Mouse (Mus musculus) CH12.LX (cell line): ENCODE results near the gene Olfr68. TPM values are rescaled to one million over a fixed set of nuclear protein-coding genes. Genes with fewer than 3 reads are reported as not detected.

Experiments used
- DNase-seq: peaks from one replicate; pipeline ENCODE4 v3.0.0-alpha.2; 2013; ENCODE audit errors: extremely low read depth
- H3K27ac ChIP-seq: 2 replicates; pipeline ENCODE4 v1.5.1; 2012; ENCODE audit warnings: low read depth, mild to moderate bottlenecking, control low read depth, moderate library complexity; ENCODE audit not compliant: insufficient read depth
- H3K27me3 ChIP-seq: replicated peaks from 2 replicates; pipeline ENCODE3; 2012; ENCODE audit warnings: inconsistent platforms
- H3K36me3 ChIP-seq, 2 experiments: replicated peaks in 1 of 2; 2 replicates each; pipeline versions ENCODE3 to v1.6.1; 2012; ENCODE audit warnings: inconsistent platforms in 1 of 2, low read length in 1 of 2, mild to moderate bottlenecking in 1 of 2, mixed read lengths in 1 of 2, moderate library complexity in 1 of 2; ENCODE audit not compliant: control insufficient read depth in 1 of 2, insufficient read depth in 1 of 2
- H3K4me1 ChIP-seq, 2 experiments: 2 replicates each; pipeline ENCODE4 v1.6.1; 2012; ENCODE audit warnings: inconsistent platforms in 1 of 2, moderate library complexity in 1 of 2; ENCODE audit not compliant: insufficient read depth in 2 of 2, control insufficient read depth in 1 of 2
- H3K4me2 ChIP-seq: 2 replicates; pipeline ENCODE4 v1.6.1; 2012; ENCODE audit warnings: low read depth, mild to moderate bottlenecking, control low read depth; ENCODE audit not compliant: poor library complexity, insufficient read depth, severe bottlenecking
- H3K4me3 ChIP-seq, 3 experiments: fragments of 150-350 bp in 1 of 3; sonication (generic) in 1 of 3; replicated peaks in 1 of 3; 2 replicates each; pipeline versions ENCODE3 to v1.5.1; 2011 to 2012; ENCODE audit warnings: low read depth in 2 of 3, low read length in 2 of 3, mild to moderate bottlenecking in 2 of 3, moderate library complexity in 2 of 3, control low read depth in 1 of 3, improper control_type of control experiment in 1 of 3, inconsistent platforms in 1 of 3, mixed read lengths in 1 of 3; ENCODE audit not compliant: poor library complexity in 1 of 3
- H3K79me2 ChIP-seq: replicated peaks from 2 replicates; pipeline ENCODE4 v1.6.1; 2012; ENCODE audit warnings: mild to moderate bottlenecking, moderate library complexity; ENCODE audit not compliant: control insufficient read depth, poor library complexity, insufficient read depth, severe bottlenecking; ENCODE audit errors: extremely low read depth
- H3K9ac ChIP-seq: 2 replicates; pipeline ENCODE4 v1.6.1; 2012; ENCODE audit warnings: low read depth, mild to moderate bottlenecking, control low read depth, moderate library complexity; ENCODE audit not compliant: insufficient read depth
- H3K9me3 ChIP-seq: replicated peaks from 2 replicates; pipeline ENCODE3; 2012; ENCODE audit warnings: low read length, inconsistent platforms, mixed read lengths
- BHLHE40 ChIP-seq: IDR thresholded peaks from 2 replicates; pipeline ENCODE4 v1.6.1; 2011; ENCODE audit warnings: mild to moderate bottlenecking, low read depth, low read length, improper control_type of control experiment
- CHD1 ChIP-seq: IDR thresholded peaks from 2 replicates; pipeline ENCODE4 v1.6.1; 2012; ENCODE audit warnings: low read depth, low read length, improper control_type of control experiment, inconsistent platforms
- CHD2 ChIP-seq: IDR thresholded peaks from 2 replicates; pipeline ENCODE4 v1.6.1; 2011; ENCODE audit warnings: low read length, improper control_type of control experiment
- CTCF ChIP-seq, 2 experiments: IDR thresholded peaks in 1 of 2; conservative IDR thresholded peaks in 1 of 2; 2 replicates each; pipeline ENCODE4 v1.5.1; 2011 to 2012; ENCODE audit warnings: low read depth in 2 of 2, low read length in 2 of 2, improper control_type of control experiment in 1 of 2, inconsistent platforms in 1 of 2, mild to moderate bottlenecking in 1 of 2, moderate library complexity in 1 of 2
- E2F4 ChIP-seq: IDR thresholded peaks from 2 replicates; pipeline ENCODE4 v1.6.1; 2011; ENCODE audit warnings: low read depth, low read length, improper control_type of control experiment; ENCODE audit not compliant: insufficient replicate concordance
- ELF1 ChIP-seq: IDR thresholded peaks from 2 replicates; pipeline ENCODE4 v1.6.1; 2014; ENCODE audit warnings: low read depth, mild to moderate bottlenecking, inconsistent platforms, low read length, improper control_type of control experiment
- ETS1 ChIP-seq: conservative IDR thresholded peaks from 2 replicates; pipeline ENCODE4 v1.6.1; 2012; ENCODE audit warnings: low read depth, mild to moderate bottlenecking, inconsistent platforms, low read length, improper control_type of control experiment, moderate library complexity
- GABPA ChIP-seq: IDR thresholded peaks from 2 replicates; pipeline ENCODE4 v1.6.1; 2012; ENCODE audit warnings: low read depth, low read length, improper control_type of control experiment, inconsistent platforms; ENCODE audit not compliant: insufficient replicate concordance
- IRF4 ChIP-seq: IDR thresholded peaks from 2 replicates; pipeline ENCODE4 v1.6.1; 2014; ENCODE audit warnings: low read depth, mild to moderate bottlenecking, inconsistent platforms, low read length, improper control_type of control experiment
- KAT2A ChIP-seq: IDR thresholded peaks from 2 replicates; pipeline ENCODE4 v1.6.1; 2012; ENCODE audit warnings: low read length, improper control_type of control experiment, inconsistent platforms; ENCODE audit not compliant: insufficient replicate concordance
- MAFK ChIP-seq: IDR thresholded peaks from 2 replicates; pipeline ENCODE4 v1.6.1; 2011; ENCODE audit warnings: low read length, improper control_type of control experiment; ENCODE audit not compliant: insufficient replicate concordance
- MAZ ChIP-seq: IDR thresholded peaks from 2 replicates; pipeline ENCODE4 v1.6.1; 2012; ENCODE audit warnings: low read depth, mild to moderate bottlenecking, inconsistent platforms, low read length, improper control_type of control experiment, moderate library complexity
- MEF2A ChIP-seq: IDR thresholded peaks from 2 replicates; pipeline ENCODE4 v1.6.1; 2014; ENCODE audit warnings: low read depth, mild to moderate bottlenecking, inconsistent platforms, low read length, improper control_type of control experiment, borderline replicate concordance
- NRF1 ChIP-seq: IDR thresholded peaks from 2 replicates; pipeline ENCODE4 v1.6.1; 2014; ENCODE audit warnings: low read depth, mild to moderate bottlenecking, inconsistent platforms, low read length, improper control_type of control experiment, moderate library complexity
- POLR2A ChIP-seq: IDR thresholded peaks from 2 replicates; pipeline ENCODE4 v1.6.1; 2011; ENCODE audit warnings: low read depth, mild to moderate bottlenecking, improper control_type of control experiment, low read length
- RAD21 ChIP-seq: IDR thresholded peaks from 2 replicates; pipeline ENCODE4 v1.6.1; 2011; ENCODE audit warnings: low read depth, mild to moderate bottlenecking, low read length, improper control_type of control experiment, moderate library complexity
- RCOR1 ChIP-seq: conservative IDR thresholded peaks from 2 replicates; pipeline ENCODE4 v1.6.1; 2012; ENCODE audit warnings: low read depth, mild to moderate bottlenecking, inconsistent platforms, low read length, improper control_type of control experiment
- SMC3 ChIP-seq: IDR thresholded peaks from 2 replicates; pipeline ENCODE4 v1.6.1; 2011; ENCODE audit warnings: low read depth, low read length, improper control_type of control experiment
- USF2 ChIP-seq: conservative IDR thresholded peaks from 2 replicates; pipeline ENCODE4 v1.6.1; 2011; ENCODE audit warnings: low read depth, low read length, improper control_type of control experiment
- ZC3H11A ChIP-seq: IDR thresholded peaks from 2 replicates; pipeline ENCODE4 v1.6.1; 2012; ENCODE audit warnings: low read depth, mild to moderate bottlenecking, inconsistent platforms, low read length, improper control_type of control experiment
- ZKSCAN1 ChIP-seq: IDR thresholded peaks from 2 replicates; pipeline ENCODE4 v1.6.1; 2012; ENCODE audit warnings: low read depth, inconsistent platforms, low read length, improper control_type of control experiment, borderline replicate concordance
- ZMIZ1 ChIP-seq: IDR thresholded peaks from 2 replicates; pipeline ENCODE4 v1.6.1; 2012; ENCODE audit warnings: low read depth, mild to moderate bottlenecking, inconsistent platforms, low read length, improper control_type of control experiment
- ZNF384 ChIP-seq: IDR thresholded peaks from 2 replicates; pipeline ENCODE4 v1.6.1; 2012; ENCODE audit warnings: low read depth, low read length, improper control_type of control experiment, inconsistent platforms
- dilution Hi-C: fragments of 300-500 bp; cut with MboI; formaldehyde crosslinking; loops from 2 replicates; pipeline ENCODE4 v1.14.3; 2020; ENCODE audit warnings: low sequenced_read_pairs; ENCODE audit not compliant: extremely low pct_unique_long_range_greater_than_20kb, extremely low pct_ligation_motif_present
- in situ Hi-C: fragments of 300-500 bp; cut with MboI; formaldehyde crosslinking; loops from 3 replicates; pipeline ENCODE4 v1.14.3; 2019; ENCODE audit warnings: low sequenced_read_pairs, low pct_ligation_motif_present, low pct_unique_long_range_greater_than_20kb, mixed read lengths
- polyA plus RNA-seq: library from polyadenylated mRNA; unstranded; fragments of >175 nt; gene quantifications from 2 replicates; pipeline ENCODE4 v1.2.1, GENCODE M21; 2012; ENCODE audit warnings: low read depth; ENCODE audit not compliant: insufficient read length
- total RNA-seq, 2 experiments: library from RNA; depleted of rRNA; stranded (reverse); fragments of 300-350 nt in 1 of 2; fragments of >200 nt in 1 of 2; gene quantifications; 2 replicates each; pipeline ENCODE4 v1.2.3; 2012 to 2014

The Olfr68 gene
- total and polyA plus RNA-seq, 3 experiments, result not detected

GRCm38 (mm10) chr7:103826255-103826887, 46.9 kb upstream of the Olfr68 start:
- H3K27me3 ChIP-seq, result no peaks in the 10 kb centered on the region
- H3K4me2 ChIP-seq, result no peak overlapping the region
- in situ Hi-C loops (no loop called here), dilution Hi-C loops (no loop called here)
- no peaks in the 10 kb centered on the region for H3K79me2 ChIP-seq
- no peaks in the 10 kb centered on the region for H3K9me3 ChIP-seq
- H3K4me1 ChIP-seq, result peaks cover 0 to 7% of the 10 kb centered on the region in 2 experiments; a peak in 1 of 4 replicates
- H3K36me3 ChIP-seq, result no peaks in the 10 kb centered on the region
- no peak for DNase-seq
- TF ChIP-seq E2F4 (no peak), CHD1 (no peak), MEF2A (no peak), NRF1 (no peak), RAD21 (no peak), ZMIZ1 (no peak), IRF4 (no peak), ELF1 (no peak), CTCF (conservative IDR thresholded peaks at IDR 0.05 in 1 of 2, IDR thresholded peaks at IDR 0.05 in 1 of 2; ENCODE audit: low read depth in 2 of 2, low read length in 2 of 2) (no peak)
- H3K27ac ChIP-seq, result no peak overlapping the region
- H3K4me3 ChIP-seq, result no peak overlapping the region
- H3K9ac ChIP-seq, result no peak overlapping the region

- H3K9me3 ChIP-seq, result no peaks in the 10 kb centered on the region
- no peak overlapping the region for H3K27ac ChIP-seq
- no peaks in the 10 kb centered on the region for H3K79me2 ChIP-seq
- TF ChIP-seq KAT2A (no peak), BHLHE40 (no peak)
- no peak overlapping the region for H3K4me3 ChIP-seq
- no peaks in the 10 kb centered on the region for H3K36me3 ChIP-seq
- dilution Hi-C loops, result no loop called here
- H3K4me1 ChIP-seq, result peaks cover 0 to 7% of the 10 kb centered on the region in 2 experiments; a peak in 1 of 4 replicates
- in situ Hi-C loops, result no loop called here
- H3K27me3 ChIP-seq, result no peaks in the 10 kb centered on the region
- no peak overlapping the region for H3K4me2 ChIP-seq
- no peak for DNase-seq
- H3K9ac ChIP-seq, result no peak overlapping the region
These were observed 46.2 kb upstream of the Olfr68 start for GRCm38 (mm10) chr7:103825536-103826254.

DNA sequence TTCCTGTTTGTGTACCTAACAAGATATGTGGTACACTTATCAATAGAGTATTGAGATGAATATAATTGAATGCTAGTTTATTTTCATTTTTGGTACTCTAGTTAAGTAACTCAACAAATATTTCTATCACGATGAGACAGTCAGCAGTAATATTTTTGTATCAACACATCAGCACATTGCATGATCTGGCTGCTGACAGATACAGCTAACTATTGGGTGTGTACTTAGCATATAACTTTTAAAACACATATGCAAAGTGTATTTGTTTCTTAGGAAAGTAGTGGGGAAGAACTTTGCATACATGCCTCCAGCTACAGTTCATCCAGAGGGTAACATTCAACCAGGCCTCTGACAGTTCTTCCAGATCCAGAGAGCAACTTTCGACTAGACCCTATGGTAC, 45.1 kb upstream of the Olfr68 start:
- no peak overlapping the region for H3K9ac ChIP-seq
- H3K79me2 ChIP-seq, result no peaks in the 10 kb centered on the region
- in situ Hi-C loops, result no loop called here
- TF ChIP-seq USF2 (no peak), POLR2A (no peak), ZMIZ1 (no peak), CHD2 (no peak), MEF2A (no peak), GABPA (no peak), E2F4 (no peak), BHLHE40 (no peak), SMC3 (no peak), MAFK (no peak), ZNF384 (no peak), RCOR1 (no peak), ZKSCAN1 (no peak), MAZ (no peak), ETS1 (no peak), ZC3H11A (no peak)
- TF ChIP-seq, all 38 proteins: peak for 0
- Histone ChIP-seq H3K4me1 (peaks cover 0 to 7% of the 10 kb centered on the region in 2 experiments; a peak in 1 of 4 replicates), H3K27ac (no peak overlapping the region), H3K9me3 (no peaks in the 10 kb centered on the region), H3K4me2 (no peak overlapping the region), H3K36me3 (no peaks in the 10 kb centered on the region), H3K27me3 (no peaks in the 10 kb centered on the region), H3K4me3 (no peak overlapping the region)
- dilution Hi-C loops, result no loop called here
- DNase-seq, result no peak
